Mouse (Mus musculus): ENCODE data around the gene Papss2.

Gene Papss2

DNA sequence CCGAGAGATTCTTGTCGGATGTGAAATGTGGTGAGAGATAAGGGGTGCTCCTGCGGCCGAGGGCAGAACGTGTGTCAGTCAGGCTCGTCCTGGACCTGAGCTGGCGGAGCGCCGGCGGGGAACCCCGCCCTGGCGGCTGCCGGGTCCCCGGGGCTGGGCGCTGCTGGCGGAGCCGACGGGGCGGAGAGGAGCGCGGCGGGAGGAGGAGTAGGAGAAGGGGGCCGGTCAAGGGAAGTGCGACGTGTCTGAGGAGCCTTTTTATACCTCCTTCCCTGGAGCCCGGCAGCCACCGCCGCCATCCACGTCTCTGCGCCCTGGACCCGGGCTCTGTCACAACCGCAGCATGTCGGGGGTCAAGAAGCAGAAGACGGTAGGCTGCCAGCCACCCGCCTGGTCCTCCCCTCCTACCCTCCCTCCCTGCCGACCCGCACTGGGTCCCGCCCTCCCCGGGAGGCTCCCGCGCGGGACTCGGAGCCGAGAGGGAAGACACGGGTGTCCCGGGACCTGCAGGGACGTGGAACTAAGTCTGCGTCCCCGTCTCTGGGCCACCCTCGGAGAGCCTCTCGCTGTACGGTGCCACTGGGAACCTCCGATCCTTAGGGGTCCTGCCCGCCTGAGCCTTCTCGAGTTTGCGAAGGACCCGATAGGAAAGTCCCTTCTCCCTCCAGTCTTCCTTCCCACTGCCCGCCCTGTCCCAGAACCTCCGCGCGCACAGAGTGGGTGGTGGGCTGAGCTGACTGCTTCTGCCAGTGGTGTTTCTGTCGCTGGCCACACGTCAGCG lies at the start of gene Papss2:
Papss2 (plus strand) TSS at position 285 of the 781 bp plus-strand sequence.
- peak in 1 of 2 experiments; percentile 13 for DNase-seq (ENCODE audit: low spot score in 2 of 2)

DNA sequence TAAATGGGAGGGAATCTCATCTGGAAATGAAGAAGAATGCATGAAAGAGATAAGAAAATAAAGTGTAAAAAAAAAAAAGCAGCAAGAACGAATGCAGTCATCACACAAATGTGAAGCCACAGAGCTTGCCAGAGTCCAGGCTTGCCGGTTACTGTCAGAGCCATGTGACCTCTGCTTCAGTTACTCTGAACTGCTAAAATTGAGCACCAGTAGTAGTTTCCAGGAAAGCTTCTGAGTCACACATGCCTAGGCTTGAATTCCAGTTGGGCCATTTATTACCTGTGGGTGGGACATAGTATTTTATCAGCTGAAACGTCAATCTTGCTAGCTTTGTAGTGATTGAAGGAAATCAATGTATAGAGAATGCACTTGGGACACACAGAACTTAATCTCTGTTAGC lies 48.2 kb upstream of the Papss2 start:
- no peak for DNase-seq (ENCODE audit: low spot score in 2 of 2)

DNA sequence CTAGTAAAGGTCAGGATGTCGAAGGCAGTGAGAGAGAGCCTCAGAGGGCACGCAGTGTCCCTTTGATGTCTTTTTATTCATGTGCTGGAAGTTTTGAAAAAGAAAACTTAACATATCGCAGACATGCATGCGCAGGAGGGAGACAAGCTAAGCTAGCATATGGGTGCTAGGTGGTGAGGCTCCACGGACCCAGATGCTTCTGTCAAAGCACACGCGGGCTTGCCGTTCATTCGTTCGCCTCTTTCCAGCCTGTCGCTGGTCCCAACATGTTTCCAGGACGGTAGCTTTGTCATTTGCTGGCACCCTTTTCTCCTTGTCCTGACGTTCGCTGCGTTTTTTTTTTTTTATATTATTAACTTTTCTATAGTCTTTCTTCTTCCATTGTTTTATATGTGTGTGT lies 47.4 kb upstream of the Papss2 start:
- DNase-seq (ENCODE audit: low spot score in 2 of 2), result no peak

DNA sequence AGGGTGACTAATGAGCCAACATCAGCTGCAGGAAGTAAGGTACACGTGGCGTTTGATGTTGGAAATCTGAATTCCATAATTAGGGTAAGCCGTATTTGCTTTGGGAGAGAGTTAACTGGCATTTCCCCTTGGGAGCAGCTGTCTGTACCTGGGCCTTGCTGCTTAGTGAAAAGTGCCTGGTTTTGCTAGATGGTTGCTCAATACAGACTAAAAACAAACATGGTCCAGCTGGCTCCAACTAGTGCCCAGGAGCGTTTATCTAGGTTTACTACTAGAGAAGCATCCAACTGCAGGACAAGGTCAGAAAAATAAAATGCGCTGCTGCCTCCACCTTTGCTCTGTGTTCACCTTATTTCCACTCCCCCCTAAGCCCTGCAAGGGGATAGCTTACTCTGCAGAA lies 45.1 kb upstream of the Papss2 start:
- DNase-seq (ENCODE audit: low spot score in 2 of 2), result no peak

DNA sequence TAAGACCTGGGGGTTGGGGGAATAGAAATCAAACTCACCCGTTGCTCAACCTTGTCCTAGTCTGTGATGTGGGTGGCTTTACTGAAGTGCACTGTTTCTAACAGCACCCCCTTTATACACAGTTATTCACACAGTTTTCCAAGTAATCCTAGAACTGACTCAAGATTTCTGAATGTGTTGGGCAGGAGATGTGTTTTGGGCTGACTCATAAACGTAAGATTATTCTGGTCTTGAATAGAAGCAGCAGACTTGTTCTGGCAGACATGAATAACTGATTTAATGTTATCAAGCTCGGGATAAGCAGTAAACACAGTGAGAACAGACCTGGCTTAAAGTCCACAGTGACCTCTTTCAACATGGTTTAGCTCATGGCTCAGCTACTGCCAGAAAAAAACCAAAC lies 44.1 kb upstream of the Papss2 start:
- no peak for DNase-seq (ENCODE audit: low spot score in 2 of 2)

DNA sequence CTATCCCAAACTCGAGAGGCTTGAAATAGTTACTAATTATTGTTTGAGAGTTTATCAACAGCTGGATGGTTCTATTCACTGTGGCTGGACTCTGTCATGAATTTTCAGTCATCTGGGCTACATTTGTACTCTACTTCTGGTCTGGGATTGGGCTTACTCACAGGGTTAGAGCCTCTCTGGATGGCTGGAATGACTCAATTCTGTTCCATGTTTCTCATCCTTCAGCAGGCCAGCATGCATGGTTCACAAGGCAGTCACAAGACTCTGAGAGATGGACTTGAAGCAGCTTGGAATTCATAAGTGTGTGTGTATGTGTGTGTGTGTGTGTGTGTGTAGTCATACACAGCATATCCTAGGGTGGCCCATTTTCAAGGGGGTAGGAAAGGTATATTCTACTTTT lies 43.5 kb upstream of the Papss2 start:
- no peak for DNase-seq (ENCODE audit: low spot score in 2 of 2)

DNA sequence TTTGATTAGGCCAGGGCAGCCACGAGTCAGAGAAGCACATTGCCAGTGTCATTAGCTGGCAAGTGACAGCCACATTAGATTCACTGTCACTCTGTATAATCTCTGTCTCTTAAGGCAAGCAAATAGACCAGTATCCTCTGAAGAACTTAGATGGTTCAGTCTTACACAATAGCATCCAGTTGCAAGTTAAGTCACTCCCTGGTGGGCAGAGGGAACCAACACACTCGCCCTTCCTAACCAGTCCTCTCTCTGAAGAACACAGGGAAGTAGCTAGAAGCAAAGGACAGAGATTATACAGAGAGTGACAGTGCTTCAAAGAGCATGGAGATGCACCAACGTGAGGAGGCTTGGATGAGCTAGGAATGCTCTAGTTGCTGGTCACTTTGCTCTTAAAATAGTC lies 42.3 kb upstream of the Papss2 start:
- no peak for DNase-seq (ENCODE audit: low spot score in 2 of 2)

DNA sequence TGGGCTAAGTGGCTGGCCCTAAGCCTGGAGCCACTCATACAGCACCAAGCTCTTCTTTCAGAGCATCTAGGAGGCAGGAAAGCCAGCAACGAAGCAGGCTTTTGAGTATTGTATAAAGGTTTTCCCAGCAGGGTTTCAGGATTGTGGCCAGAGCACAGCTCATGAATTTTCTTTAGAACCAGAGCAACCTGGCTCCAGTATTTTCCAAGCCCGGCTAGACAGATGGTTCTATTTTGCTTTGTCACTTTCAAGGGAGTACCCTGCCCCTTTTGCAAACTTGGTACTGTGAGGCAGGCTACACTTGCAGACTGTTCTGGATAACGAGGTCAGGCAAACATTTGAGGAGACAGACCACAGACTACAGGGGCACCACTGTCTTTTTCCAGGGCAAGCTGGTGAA lies 40.3 kb upstream of the Papss2 start:
- peak in 1 of 2 experiments; percentile 17 for DNase-seq (ENCODE audit: low spot score in 2 of 2)

DNA sequence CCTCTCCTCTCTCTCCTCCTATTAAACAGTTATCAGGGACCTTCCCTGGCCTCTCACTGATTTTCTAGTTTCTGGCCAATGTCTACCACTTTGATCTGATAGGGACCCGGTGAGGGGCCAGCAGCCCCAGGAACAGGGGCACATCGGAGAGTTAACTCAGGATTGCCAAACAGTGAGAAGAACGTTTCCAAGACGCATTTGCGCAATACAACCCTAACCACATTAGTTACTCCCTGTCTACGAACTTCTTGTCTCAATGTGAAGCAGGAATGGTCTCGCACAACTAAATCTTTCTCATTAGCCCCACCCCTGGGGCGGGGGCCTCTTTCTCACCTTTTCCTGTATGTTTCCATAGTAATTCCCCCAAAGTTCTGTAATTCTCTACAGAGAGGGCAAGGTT lies 28.6 kb upstream of the Papss2 start:
- no peak for DNase-seq (ENCODE audit: low spot score in 2 of 2)

DNA sequence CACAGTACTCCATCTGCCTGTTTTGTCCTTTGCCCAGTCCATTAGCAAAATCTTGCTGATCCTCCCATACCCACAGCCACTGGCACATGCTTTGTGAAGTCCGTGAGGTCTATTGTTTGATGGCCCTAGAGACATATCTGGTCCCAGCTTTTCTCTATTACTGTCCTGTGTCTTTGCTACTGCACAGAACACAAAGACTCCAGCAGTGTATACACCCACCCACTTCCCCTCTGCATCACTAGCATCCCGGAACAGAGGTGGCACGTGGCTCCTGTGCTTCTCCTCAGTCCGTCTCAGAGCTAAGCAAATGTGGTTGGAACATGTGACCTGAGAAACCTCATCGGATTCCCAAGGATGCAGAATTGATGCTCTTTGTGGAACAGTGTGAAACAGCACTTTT lies 28.1 kb upstream of the Papss2 start:
- no peak for DNase-seq (ENCODE audit: low spot score in 2 of 2)

DNA sequence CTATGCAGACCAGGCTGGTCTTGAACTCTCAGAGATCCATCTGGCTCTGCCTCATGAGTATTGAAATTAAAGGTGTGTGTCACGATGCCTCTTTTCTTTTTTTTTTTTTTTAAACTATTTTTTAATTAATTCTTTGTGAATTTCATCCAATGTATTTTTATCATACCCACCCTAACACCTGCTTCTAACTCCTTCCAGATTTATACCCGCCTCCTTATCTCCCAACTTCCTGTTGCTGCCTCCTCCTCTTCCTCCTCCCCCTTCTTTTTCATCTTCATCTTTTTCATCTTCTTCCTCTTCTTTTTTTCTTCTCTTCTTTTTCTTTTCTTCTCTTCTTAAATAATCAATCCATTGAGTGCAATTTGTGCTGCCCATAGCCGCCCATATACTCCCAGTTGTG lies 27.1 kb upstream of the Papss2 start:
- DNase-seq (ENCODE audit: low spot score in 2 of 2), result no peak

DNA sequence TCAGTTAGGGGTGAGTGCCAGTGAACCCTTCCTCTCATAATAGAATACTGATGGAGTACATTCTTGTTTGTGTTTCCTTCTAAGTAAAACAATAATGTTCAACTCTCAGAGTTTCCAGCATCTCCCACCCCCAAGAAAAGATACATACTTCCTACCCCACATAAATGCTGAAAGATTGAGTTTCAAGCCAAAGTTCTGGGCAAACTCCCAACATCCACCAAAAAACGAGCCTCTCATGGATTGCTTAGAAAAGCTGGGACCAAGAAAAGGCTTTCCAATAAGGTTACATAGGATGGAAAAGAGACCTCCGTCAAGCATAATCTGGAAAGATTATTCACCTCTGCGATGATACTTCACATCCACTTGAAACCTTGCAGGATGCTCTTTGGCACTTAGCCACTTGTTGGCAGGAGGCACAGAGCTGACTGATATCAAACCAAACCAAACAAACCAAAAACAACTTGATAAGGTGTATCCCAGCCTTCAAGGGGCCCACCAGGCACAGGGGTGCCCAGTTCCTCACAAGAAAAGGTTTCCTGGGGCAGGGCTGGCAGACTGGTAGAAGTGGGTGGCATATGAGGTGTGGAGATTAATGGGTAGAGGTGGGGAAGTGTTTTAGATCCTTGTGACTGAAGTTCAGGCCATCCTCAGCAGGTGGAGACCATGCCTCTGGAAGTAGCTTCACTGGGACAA lies 26.5 kb upstream of the Papss2 start:
- no peak for DNase-seq (ENCODE audit: low spot score in 2 of 2)

DNA sequence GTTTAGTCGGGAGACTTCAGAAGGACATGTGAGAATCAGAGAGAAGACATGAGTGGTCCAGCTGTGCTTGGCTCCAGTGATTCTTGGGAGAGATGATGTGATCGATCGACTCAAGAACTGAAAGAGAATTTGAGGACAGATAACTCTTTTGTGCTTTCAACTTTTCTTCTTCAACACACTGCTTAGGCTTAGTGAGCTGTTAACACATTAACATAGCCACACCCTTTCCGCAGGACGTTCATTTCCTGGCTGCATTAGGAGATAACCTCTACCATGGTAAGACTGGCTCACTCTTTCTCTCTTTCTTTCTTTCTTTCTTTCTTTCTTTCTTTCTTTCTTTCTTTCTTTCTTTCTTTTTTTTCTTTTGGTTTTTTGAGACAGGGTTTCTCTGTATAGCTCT lies 25.9 kb upstream of the Papss2 start:
- no peak for DNase-seq (ENCODE audit: low spot score in 2 of 2)

DNA sequence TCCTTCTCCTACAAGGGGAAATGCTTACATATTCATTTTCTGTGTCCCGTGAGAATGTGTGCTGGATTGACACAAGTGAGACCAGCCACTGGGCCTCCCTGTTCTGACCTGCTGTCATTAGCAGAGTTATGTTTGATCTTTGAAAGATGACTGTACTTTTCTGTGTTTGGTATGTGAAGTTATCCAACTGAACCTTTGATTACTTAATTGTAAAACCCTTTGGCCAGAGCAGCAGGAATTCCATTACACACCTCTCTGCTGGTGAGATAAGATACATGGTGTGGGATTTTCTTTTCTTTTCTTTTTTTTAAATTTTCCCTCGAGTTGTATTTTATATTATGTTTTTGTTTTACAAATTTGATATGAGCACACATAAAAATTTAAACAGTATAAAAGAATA lies 23.4 kb upstream of the Papss2 start:
- DNase-seq (ENCODE audit: low spot score in 2 of 2), result no peak

DNA sequence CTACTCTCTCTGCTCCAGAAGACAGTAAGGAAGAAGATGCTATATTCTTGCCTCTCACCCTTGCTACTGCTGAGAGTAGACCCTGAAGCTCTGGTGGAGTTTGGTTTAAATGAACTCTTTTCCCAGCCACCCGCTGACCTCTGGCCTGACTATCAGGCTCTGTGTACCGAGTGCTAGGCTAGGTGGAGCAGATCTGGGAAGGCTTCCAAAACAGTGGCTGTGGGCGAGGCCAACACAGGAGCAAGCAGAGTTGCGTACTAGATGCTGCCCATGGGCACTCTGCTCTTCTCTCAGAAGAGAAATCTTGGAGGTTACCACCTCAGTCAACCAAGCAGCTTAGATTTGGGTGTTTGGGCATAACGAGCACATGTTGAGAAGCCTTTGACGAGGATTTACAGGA lies 22.3 kb upstream of the Papss2 start:
- no peak for DNase-seq (ENCODE audit: low spot score in 2 of 2)

DNA sequence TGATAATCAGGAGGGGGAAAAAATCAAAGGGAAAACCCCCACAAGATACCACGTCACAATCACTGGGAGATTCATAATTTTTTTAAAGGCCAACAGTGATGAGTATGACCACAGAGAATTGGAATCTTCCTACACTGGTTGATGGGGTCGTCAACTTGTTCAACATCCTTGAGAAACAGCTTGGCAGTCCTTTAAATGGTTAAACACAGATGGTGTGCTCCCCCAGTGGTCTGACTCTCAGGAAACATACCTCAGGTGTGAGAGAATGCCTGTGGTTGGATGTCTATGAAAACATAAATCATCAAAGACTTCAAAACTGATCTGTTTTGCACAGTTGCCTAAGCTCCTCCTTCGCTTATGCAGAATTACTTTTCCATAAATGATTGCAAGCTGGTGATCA lies 20.7 kb upstream of the Papss2 start:
- no peak for DNase-seq (ENCODE audit: low spot score in 2 of 2)

DNA sequence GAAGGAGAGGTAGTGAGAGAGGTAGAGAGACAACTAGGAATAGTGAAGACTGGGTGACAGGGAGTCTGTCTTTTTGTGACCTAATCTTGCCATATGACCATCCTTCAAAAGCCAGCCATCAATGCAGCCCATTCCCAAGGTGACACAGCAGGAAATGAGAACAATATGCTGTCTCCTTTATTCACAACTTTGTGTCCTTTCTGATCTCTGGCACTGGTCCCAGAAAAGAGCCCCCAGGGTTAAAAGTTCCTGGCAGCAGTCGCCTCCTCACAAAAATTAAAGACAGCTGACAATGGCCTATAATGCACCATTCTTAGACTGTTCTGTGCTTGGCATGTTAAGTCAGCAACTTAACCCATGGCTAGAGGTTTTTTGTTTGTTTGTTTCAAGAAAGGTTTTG lies 17.8 kb upstream of the Papss2 start:
- no peak for DNase-seq (ENCODE audit: low spot score in 2 of 2)

DNA sequence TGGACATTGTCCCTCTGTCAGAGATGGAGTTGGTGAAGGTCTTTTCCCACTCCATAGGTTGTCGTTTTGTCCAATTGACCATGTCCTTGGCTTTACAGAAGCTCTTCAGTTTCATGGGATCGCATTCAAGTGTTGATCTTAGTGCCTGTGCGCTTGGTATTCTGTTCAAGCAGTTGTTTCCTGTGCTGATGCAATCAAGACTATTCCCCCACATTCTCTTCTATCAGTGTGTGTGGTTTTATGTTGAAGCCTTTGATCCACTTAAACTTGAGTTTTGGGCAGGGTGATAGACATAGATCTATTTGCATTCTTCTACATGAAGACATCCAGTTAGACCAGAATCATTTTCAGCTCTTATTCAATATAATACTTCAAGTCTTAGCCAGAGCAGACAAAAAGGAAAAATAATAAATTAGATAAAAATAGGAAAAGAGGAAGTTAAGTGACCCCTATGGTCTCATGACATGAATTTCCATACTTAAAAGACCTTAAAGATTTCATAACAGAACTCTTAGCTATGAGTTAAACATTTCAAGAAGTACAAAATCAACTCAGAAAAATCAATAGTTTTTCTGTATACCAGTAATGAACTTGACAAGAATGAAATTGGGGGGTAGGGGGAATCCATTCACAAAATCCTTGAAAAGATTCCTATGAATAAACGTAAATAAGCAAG lies 12.4 kb upstream of the Papss2 start:
- DNase-seq (ENCODE audit: low spot score in 2 of 2), result no peak

DNA sequence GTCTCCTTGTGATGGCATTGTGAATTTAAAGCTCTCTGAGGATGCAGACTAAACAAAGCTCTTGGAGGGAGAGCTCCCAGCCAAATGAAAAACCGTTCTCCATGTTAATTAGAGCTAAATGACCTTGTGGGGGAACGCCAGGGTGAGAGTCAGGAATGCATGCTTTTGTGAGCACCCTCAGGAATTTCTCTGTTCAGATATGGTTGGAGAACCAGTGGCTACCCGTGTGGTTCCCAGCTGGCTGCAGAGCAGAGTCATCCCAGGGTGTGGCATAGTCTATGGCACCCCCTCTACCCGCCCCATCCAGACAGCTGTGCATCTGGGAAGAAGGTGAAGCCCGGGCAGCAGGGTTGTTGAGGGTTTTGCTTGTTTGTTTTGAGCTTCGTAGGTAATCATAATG lies 7.9 kb upstream of the Papss2 start:
- no peak for DNase-seq (ENCODE audit: low spot score in 2 of 2)

DNA sequence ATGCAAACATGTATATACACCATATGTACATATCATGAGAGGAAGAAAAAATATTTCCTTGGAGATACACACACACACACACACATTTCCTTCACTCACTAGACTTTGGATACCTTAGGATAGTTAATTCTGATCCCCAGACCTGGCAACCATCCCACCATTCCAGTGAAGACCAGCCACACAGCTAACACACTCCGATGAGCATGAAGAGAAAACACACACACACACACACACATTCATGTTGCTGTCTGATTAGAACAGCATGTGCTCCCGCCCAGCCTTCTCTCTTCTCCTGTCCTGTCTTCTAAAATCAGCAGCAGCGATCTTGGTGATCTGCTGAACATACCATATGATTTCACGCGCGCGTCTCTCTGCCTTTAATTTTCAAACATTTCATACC lies 2.8 kb upstream of the Papss2 start:
- no peak for DNase-seq (ENCODE audit: low spot score in 2 of 2)

DNA sequence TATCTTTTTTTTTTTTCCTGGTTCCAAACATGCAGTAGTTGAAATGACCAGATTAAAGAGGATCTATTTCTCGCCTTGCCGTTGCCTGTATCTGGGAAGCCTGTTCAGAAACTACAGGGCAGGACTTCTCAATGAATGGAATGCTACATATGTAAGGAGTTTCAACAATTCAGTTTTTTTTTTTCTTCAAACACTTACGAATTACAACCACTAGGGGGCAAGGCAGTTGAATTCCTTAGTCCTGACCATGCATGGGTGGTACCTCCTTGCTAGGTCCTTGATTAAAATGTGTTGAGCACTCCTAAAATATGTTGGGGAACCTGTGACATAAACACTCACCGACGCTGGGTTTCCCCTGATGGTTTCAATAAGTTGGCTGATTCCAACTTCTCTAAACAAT lies 1.7 kb upstream of the Papss2 start:
- no peak for DNase-seq (ENCODE audit: low spot score in 2 of 2)

DNA sequence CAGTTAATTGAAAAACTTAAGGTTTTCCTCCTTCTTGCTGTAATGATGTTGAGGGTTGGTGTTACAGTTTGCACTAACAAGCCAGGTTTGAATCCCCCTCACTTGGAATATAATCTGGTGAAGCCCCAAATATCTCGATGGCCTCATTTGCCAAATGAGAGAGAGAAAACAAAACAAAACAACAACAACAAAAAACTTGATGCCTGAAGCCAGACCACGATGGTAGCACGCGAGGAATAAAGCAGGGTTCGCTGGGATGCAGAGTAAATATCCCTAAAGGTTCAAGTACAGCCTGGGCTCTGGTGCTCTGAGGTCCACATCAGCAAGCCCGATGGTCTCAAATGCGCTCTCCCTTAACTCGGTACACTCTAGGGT lies 472 bp upstream of the Papss2 start:
- DNase-seq (ENCODE audit: low spot score in 2 of 2), result no peak

DNA sequence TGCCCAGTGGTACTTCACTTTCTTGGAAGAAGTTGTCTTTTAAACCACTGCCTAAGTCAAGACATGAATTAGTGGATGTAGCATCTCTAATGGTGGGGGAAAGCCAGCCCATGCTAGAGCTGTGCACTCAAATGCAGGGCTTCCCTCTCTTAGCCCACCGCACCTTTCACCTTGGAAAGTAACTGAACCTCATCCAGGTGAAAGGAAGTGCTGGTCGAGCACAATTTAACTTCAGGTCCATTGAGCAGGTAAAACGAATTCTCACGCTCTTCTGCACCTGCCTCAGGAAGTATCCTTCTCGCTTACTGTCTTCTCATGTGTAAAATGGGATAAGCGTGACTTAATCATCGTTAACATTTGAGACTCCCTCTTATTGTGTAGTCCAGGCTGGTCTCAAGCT lies 3.4 kb downstream of the Papss2 start:
- no peak for DNase-seq (ENCODE audit: low spot score in 2 of 2)
